Mouse (Mus musculus): ENCODE results near the gene Tnni2. TPM values are rescaled to one million over a fixed set of nuclear protein-coding genes. Genes with fewer than 3 reads are reported as not detected.
A peak's percentile ranks its signal among the peaks of the same experiment; 100 is the strongest.

Gene Tnni2
- total RNA-seq, 1 experiment: 3.7 TPM

DNA sequence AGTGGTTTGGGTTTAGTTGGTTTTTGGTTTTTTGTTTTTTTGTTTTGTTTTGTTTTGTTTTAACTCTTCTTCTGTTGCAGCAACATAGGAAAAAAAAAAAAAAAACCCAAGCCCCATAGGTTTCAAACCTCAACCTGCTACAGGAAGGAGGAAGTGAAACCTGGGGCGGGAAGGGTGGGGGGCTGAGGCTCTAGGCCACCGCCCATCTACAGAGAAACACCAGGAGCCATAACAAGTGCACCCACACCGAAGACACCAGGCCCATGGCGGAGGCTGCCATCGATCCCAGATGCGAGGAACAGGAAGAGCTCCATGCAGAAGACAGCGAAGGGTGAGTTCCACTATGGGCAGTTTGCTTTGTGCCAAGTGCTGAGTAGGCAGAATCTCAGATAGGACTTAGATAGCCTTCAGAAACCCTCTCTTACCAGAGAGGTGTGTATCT lies 19.0 kb downstream of the Tnni2 start, which contains the start of gene Lsp1:
Gene Lsp1 (plus strand): TSS at position 174 of the 442 bp plus-strand sequence.
- TF ChIP-seq ZNF384 (IDR thresholded peaks at IDR 0.05; ENCODE audit: low read depth, low read length) (no peak), MAFK (IDR thresholded peaks at IDR 0.05; ENCODE audit: insufficient read depth, low read depth, low read length) (peak; percentile 78)
- Histone ChIP-seq H3K27ac (ENCODE audit: insufficient read depth, low read depth, low read length, poor library complexity, severe bottlenecking) (no peak within 1 kb of the TSS), H3K9ac (ENCODE audit: insufficient read depth, low read depth, low read length, poor library complexity, severe bottlenecking) (no peak within 1 kb of the TSS), H3K9me3 (ENCODE audit: control insufficient read depth, insufficient read depth, low read depth, low read length) (no peaks in the 10 kb centered on the region), H3K36me3 (ENCODE audit: control insufficient read depth, insufficient read depth, low read length, poor library complexity, severe bottlenecking) (no peaks in the 10 kb centered on the region), H3K4me3 (ENCODE audit: insufficient read depth in 1 of 2, low read depth in 1 of 2, low read length in 2 of 2, poor library complexity in 1 of 2, severe bottlenecking in 1 of 2) (no peak within 1 kb of the TSS), H3K4me1 (ENCODE audit: control insufficient read depth in 2 of 2, insufficient read depth in 2 of 2, low read length in 2 of 2, poor library complexity in 1 of 2) (no peaks in the 10 kb centered on the region)
- in situ Hi-C loops (cut with MboI; ENCODE audit: low sequenced_read_pairs in 2 of 2, unreplicated experiment in 2 of 2): no loop called here
- DNase-seq (ENCODE audit: low read depth, low spot score): no peak

DNA sequence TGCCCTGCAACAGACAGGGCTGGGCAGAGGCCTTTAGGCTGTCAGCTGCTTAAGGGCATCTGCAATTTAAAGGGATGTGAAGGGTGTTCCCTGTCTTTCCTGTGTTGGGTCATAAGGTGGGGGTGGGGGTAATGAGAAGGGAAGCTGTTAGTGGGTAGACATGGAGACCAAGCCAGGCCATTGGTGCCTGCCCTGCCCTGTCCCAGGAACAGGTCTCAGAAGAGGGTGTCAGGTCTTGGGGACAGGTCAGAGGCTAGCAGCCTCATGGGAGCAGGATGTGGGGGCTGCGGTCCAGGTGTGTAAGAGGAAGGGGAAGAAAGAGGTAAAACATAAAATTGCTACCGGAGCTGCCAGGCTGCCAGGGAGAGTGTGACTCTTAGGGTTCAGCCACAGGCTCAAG lies 19.8 kb downstream of the Tnni2 start:
- TF ChIP-seq CHD2 (IDR thresholded peaks at IDR 0.05; ENCODE audit: low read depth, low read length) (no peak), MAFK (IDR thresholded peaks at IDR 0.05; ENCODE audit: insufficient read depth, low read depth, low read length) (no peak), ZNF384 (IDR thresholded peaks at IDR 0.05; ENCODE audit: low read depth, low read length) (no peak), HCFC1 (IDR thresholded peaks at IDR 0.05; ENCODE audit: borderline replicate concordance, insufficient read depth, low read length) (no peak), ZC3H11A (IDR thresholded peaks at IDR 0.05; ENCODE audit: borderline replicate concordance, low read depth, low read length) (no peak)
- no peak for DNase-seq (ENCODE audit: low read depth, low spot score)
- Histone ChIP-seq H3K9ac (ENCODE audit: insufficient read depth, low read depth, low read length, poor library complexity, severe bottlenecking) (no peak overlapping the region), H3K9me3 (ENCODE audit: control insufficient read depth, insufficient read depth, low read depth, low read length) (no peaks in the 10 kb centered on the region), H3K4me3 (ENCODE audit: insufficient read depth in 1 of 2, low read depth in 1 of 2, low read length in 2 of 2, poor library complexity in 1 of 2, severe bottlenecking in 1 of 2) (no peak overlapping the region), H3K27ac (ENCODE audit: insufficient read depth, low read depth, low read length, poor library complexity, severe bottlenecking) (no peak overlapping the region), H3K36me3 (ENCODE audit: control insufficient read depth, insufficient read depth, low read length, poor library complexity, severe bottlenecking) (no peaks in the 10 kb centered on the region), H3K4me1 (ENCODE audit: control insufficient read depth in 2 of 2, insufficient read depth in 2 of 2, low read length in 2 of 2, poor library complexity in 1 of 2) (no peaks in the 10 kb centered on the region)
- in situ Hi-C loops (cut with MboI; ENCODE audit: low sequenced_read_pairs in 2 of 2, unreplicated experiment in 2 of 2): no loop called here

DNA sequence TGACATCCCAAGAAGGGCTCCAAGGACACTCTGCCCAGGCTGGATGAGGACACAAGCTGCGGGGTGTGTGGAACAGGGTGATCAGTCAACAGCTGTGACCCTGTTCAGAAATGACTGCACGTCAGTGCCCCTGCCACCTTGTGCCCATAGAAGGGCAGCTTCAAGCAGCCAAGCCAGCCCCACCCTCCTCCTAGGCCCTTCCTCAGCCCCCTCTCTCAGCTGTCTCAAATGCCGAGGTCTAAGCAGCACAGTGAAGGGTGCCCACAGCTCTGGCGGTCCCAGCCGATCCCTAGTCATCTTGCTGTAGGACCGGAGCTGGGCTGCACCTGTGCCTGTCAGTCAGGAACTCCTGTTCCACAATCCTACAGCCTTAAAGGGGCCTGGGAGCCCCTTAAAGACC lies 20.6 kb downstream of the Tnni2 start:
- Histone ChIP-seq H3K9me3 (ENCODE audit: control insufficient read depth, insufficient read depth, low read depth, low read length) (no peaks in the 10 kb centered on the region), H3K27ac (ENCODE audit: insufficient read depth, low read depth, low read length, poor library complexity, severe bottlenecking) (no peak overlapping the region), H3K4me3 (ENCODE audit: insufficient read depth in 1 of 2, low read depth in 1 of 2, low read length in 2 of 2, poor library complexity in 1 of 2, severe bottlenecking in 1 of 2) (no peak overlapping the region), H3K4me1 (ENCODE audit: control insufficient read depth in 2 of 2, insufficient read depth in 2 of 2, low read length in 2 of 2, poor library complexity in 1 of 2) (no peaks in the 10 kb centered on the region), H3K9ac (ENCODE audit: insufficient read depth, low read depth, low read length, poor library complexity, severe bottlenecking) (no peak overlapping the region), H3K36me3 (ENCODE audit: control insufficient read depth, insufficient read depth, low read length, poor library complexity, severe bottlenecking) (no peaks in the 10 kb centered on the region)
- TF ChIP-seq ZNF384 (IDR thresholded peaks at IDR 0.05; ENCODE audit: low read depth, low read length): no peak
- no peak for TF ChIP-seq MAFK (IDR thresholded peaks at IDR 0.05; ENCODE audit: insufficient read depth, low read depth, low read length)
- TF ChIP-seq ZC3H11A (IDR thresholded peaks at IDR 0.05; ENCODE audit: borderline replicate concordance, low read depth, low read length): no peak
- no peak for TF ChIP-seq CHD2 (IDR thresholded peaks at IDR 0.05; ENCODE audit: low read depth, low read length)
- TF ChIP-seq HCFC1 (IDR thresholded peaks at IDR 0.05; ENCODE audit: borderline replicate concordance, insufficient read depth, low read length): no peak
- DNase-seq (ENCODE audit: low read depth, low spot score): no peak
- in situ Hi-C loops (cut with MboI; ENCODE audit: low sequenced_read_pairs in 2 of 2, unreplicated experiment in 2 of 2): no loop called here

DNA sequence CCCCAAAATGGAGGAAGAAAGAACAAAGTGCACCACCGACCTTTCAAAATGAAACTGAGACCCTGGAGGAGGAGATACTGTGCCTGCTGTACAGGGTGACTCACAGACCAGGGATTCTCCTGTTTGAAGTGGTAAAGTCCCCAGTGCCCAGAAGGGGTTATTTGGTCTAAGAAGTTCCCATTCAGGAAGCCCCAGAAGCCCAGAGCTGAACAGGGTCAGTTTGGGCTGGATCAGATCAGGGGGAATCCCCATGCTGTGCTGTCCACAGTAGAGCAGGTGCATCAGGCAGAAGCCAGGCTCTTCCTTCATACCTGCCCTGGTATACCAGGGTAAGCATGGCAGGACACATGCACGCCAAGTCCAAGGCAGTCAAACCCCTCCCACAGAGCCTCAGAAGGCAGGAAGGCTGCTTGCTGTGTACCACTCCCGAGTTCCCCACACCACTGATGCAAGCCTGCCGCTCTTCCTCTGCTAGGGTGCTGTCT lies 21.0 kb downstream of the Tnni2 start:
- DNase-seq (ENCODE audit: low read depth, low spot score): no peak
- H3K4me1 ChIP-seq (ENCODE audit: control insufficient read depth in 2 of 2, insufficient read depth in 2 of 2, low read length in 2 of 2, poor library complexity in 1 of 2): no peaks in the 10 kb centered on the region
- no peak overlapping the region for H3K27ac ChIP-seq (ENCODE audit: insufficient read depth, low read depth, low read length, poor library complexity, severe bottlenecking)
- H3K9me3 ChIP-seq (ENCODE audit: control insufficient read depth, insufficient read depth, low read depth, low read length): no peaks in the 10 kb centered on the region
- H3K36me3 ChIP-seq (ENCODE audit: control insufficient read depth, insufficient read depth, low read length, poor library complexity, severe bottlenecking): no peaks in the 10 kb centered on the region
- in situ Hi-C loops (cut with MboI; ENCODE audit: low sequenced_read_pairs in 2 of 2, unreplicated experiment in 2 of 2): no loop called here
- TF ChIP-seq CHD2 (IDR thresholded peaks at IDR 0.05; ENCODE audit: low read depth, low read length) (no peak), ZC3H11A (IDR thresholded peaks at IDR 0.05; ENCODE audit: borderline replicate concordance, low read depth, low read length) (no peak), MAFK (IDR thresholded peaks at IDR 0.05; ENCODE audit: insufficient read depth, low read depth, low read length) (no peak), ZNF384 (IDR thresholded peaks at IDR 0.05; ENCODE audit: low read depth, low read length) (no peak), HCFC1 (IDR thresholded peaks at IDR 0.05; ENCODE audit: borderline replicate concordance, insufficient read depth, low read length) (no peak)
- H3K9ac ChIP-seq (ENCODE audit: insufficient read depth, low read depth, low read length, poor library complexity, severe bottlenecking): no peak overlapping the region
- H3K4me3 ChIP-seq (ENCODE audit: insufficient read depth in 1 of 2, low read depth in 1 of 2, low read length in 2 of 2, poor library complexity in 1 of 2, severe bottlenecking in 1 of 2): no peak overlapping the region

DNA sequence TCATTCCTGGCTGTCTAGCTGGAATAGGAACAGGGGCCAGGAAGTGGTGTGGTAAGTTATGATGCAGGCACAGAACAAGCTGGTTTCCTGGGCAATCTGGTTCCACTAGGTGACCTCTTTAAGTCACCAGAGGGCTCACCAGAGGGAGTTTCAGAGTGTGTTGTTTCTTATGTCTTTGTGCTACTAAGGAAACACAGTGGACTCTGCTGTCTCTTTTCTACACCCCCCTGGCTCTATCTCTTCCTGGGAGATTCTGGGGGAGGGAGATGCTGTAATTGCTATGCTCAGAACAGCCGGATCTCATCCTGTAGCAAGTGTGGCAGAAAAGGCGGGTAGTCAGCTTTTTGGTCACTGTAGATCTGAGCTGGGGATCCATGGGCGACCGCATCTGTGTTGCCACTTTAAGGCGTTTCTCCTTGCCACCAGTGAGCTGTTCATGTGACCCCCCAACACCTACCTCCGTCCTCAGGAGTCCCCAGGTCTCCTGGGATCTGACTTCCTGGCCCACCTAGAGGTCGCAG lies 28.6 kb downstream of the Tnni2 start:
- H3K9ac ChIP-seq (ENCODE audit: insufficient read depth, low read depth, low read length, poor library complexity, severe bottlenecking): no peak overlapping the region
- peaks cover 0 to 3% of the 10 kb centered on the region in 2 experiments; a peak in 1 of 4 replicates for H3K4me1 ChIP-seq (ENCODE audit: control insufficient read depth in 2 of 2, insufficient read depth in 2 of 2, low read length in 2 of 2, poor library complexity in 1 of 2)
- H3K27ac ChIP-seq (ENCODE audit: insufficient read depth, low read depth, low read length, poor library complexity, severe bottlenecking): no peak overlapping the region
- no peak overlapping the region for H3K4me3 ChIP-seq (ENCODE audit: insufficient read depth in 1 of 2, low read depth in 1 of 2, low read length in 2 of 2, poor library complexity in 1 of 2, severe bottlenecking in 1 of 2)
- DNase-seq (ENCODE audit: low read depth, low spot score): no peak
- TF ChIP-seq HCFC1 (IDR thresholded peaks at IDR 0.05; ENCODE audit: borderline replicate concordance, insufficient read depth, low read length) (no peak), ZNF384 (IDR thresholded peaks at IDR 0.05; ENCODE audit: low read depth, low read length) (no peak), MAFK (IDR thresholded peaks at IDR 0.05; ENCODE audit: insufficient read depth, low read depth, low read length) (no peak), CHD2 (IDR thresholded peaks at IDR 0.05; ENCODE audit: low read depth, low read length) (no peak), ZC3H11A (IDR thresholded peaks at IDR 0.05; ENCODE audit: borderline replicate concordance, low read depth, low read length) (no peak)
- no peaks in the 10 kb centered on the region for H3K9me3 ChIP-seq (ENCODE audit: control insufficient read depth, insufficient read depth, low read depth, low read length)
- no peaks in the 10 kb centered on the region for H3K36me3 ChIP-seq (ENCODE audit: control insufficient read depth, insufficient read depth, low read length, poor library complexity, severe bottlenecking)
- in situ Hi-C loops (cut with MboI; ENCODE audit: low sequenced_read_pairs in 2 of 2, unreplicated experiment in 2 of 2): no loop called here
